Mouse (Mus musculus): Measurements from ENCODE around the gene Ttc38. TPM values are rescaled to one million over a fixed set of nuclear protein-coding genes. Genes with fewer than 3 reads are reported as not detected.

Gene Ttc38
- total RNA-seq, 2 experiments from 2014 or later = 4.4 to 7.7 TPM

DNA sequence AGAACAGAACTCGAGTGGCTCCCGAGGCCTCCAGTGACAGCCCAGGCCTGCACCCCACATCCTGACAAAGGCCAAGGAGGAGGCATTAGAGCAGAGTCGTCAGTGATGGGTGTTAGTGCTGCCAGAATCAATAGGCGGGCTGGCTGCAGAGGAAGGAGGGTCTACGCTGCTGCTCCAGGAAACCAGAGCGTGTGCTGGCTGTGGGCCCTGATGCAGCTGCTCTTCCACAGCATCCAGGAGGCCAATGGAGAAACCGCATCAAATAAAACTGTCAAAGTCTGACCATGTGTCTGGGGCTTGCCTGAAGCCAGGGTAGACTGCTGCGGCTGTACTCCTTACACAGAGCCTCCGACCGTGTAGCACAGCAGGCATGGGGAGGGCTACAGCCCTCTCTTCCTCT lies 65.0 kb downstream of the Ttc38 start:
- DNase-seq = no peak

DNA sequence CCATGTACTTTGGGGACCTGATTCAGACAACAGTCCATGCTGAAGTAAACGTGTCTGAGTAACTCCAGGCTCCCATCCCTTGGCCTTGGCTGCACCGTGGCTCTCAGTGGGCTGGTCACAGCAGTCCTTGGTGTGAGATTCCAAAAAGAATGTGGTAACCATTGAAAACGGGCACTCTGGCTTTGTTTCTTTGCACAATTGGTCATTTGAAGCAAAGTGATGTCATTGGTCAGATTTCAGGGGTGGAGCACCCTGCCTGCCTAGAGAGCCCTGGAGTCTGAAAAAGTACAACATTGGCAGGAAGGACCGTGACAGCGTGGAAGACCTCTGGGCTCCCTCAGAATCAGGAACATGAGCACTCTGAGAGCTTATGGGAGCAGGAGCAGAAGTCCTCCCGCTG lies 67.3 kb downstream of the Ttc38 start:
- DNase-seq = no peak

DNA sequence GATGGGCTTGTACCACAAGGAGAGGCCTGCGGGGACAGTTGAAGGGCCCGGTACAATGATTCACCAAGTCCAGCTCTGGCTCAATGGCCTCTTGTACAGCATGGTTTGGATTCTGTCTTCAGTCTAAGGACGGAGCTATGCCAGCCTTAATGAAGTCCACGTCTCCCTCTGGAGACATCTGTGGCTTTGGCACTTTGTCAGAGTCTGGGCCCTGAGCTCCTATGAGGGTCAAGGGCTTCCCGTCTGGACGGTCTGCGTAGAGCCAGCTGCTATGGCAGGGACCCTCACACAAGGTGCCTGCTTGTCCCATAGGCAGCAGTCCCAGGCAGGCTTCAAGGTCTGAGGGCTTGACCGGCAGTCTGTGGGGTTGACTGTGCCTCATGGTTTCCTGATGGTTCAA lies 68.2 kb downstream of the Ttc38 start:
- DNase-seq = no peak

DNA sequence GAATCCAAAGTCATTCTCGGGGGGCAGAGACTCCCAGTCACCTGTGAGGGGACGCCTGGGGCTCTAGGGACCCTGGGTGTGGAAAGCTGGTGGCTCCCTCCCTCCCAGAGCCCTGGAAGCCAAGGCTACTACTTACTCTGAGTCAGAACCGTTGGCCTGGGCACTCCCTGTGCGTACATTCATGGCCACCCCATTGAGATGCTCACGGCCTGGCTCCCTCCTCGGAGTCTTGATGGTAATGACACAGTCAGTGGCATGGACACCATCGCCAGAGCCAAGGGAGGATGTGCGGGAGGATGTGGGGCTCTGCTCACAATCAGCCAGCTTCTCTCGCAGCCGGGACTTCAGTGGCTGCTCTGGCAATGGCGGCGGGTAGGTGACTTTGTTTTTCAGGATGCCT lies 68.7 kb downstream of the Ttc38 start:
- no peak for DNase-seq

DNA sequence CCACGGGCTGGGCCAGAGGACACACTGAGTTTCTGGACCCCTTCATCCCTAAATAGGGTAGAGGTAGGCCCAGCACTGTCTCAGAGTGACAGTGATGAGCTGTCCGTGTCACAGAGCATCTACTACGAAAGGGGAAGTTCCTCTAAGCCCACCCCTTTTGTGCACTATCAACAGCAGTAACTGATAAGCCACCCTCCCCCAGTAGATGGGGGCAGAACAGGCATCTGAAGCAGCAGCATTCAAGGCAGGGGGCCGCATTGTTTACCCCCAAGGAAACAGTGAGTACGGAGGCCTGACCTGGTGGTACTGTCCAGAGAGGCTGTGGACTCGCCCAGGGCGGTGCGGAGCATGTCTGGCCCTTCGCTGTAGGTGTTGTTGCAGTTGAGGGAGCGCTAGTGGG lies 70.4 kb downstream of the Ttc38 start:
- DNase-seq = no peak

DNA sequence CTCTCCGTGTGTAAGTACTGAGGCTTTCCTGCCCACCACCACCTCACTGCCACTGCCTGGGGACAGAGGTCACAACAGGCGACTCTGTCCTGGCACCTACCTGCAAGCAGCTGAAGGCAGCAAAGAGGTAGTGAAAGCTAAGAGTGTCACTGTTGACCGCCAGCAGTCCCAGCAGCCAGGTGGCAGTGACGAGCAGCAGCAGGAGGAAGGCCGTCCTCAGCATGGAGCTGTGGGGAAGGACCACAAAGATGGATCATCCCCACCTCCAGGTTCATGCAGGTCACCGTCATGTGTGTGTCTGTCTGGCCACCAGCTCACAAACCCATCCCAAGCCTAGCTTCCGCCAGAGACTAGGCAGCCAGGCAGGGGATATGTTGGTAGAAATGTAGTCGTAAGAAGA lies 71.7 kb downstream of the Ttc38 start:
- DNase-seq = no peak

Other genes starting within 250 kb of the Ttc38 start
- gene Wnt7b, start 249.8 kb upstream of the Ttc38 start, total RNA-seq (2021) = 10 to 100 TPM; 44.7 to 48.8 TPM
- gene Ppara, start 97.3 kb upstream of the Ttc38 start, total RNA-seq (2021) = 1 to 10 TPM; 3.9 to 4.9 TPM
- gene Cdpf1, start 20.6 kb upstream of the Ttc38 start, total RNA-seq (2021) = 10 to 100 TPM; 17.5 to 20.6 TPM
- gene Pkdrej, start 10.6 kb upstream of the Ttc38 start, total RNA-seq (2021) = under 1 TPM; 0.53 to 0.62 TPM
- under 1 TPM; 0.61 to 0.67 TPM for gene Gtse1, start 27.4 kb downstream of the Ttc38 start, total RNA-seq (2021)
- gene Trmu, start 47.0 kb downstream of the Ttc38 start, total RNA-seq (2021) = 10 to 100 TPM; 33.9 to 36.8 TPM
- gene Celsr1, start 201.5 kb downstream of the Ttc38 start, total RNA-seq (2021) = 1 to 10 TPM; 4.1 to 4.7 TPM
- gene Gramd4, start 225.4 kb downstream of the Ttc38 start, total RNA-seq (2021) = 10 to 100 TPM; 25.4 to 30.9 TPM